Comparison of ENCODE assay signal across 9 mouse cellular contexts in genomic region chr4:149701426-149702209, GRCm38 (mm10). TPM values are rescaled to one million over a fixed set of nuclear protein-coding genes. Genes with fewer than 3 reads are reported as not detected.
DNase-seq lines count a peak whose midpoint lies in the region; ATAC-seq and TF ChIP-seq lines count a peak whose summit lies in the region.
"Had no signal": no experiment of that assay in that cellular context is flagged by ENCODE, and none has a peak within 500 bp of the region (broad histone marks: within the 10 kb centered on the region; RNA-seq: fewer than 3 reads in every experiment).

No protein-coding gene starts in this region.

- DNase-seq in right cerebral cortex, postnatal 10 days (ENCODE audit: low spot score in 2 of 2) = peak; percentile 63 to 64
- DNase-seq in right cerebral cortex, postnatal 4 days = no peak
- peak; percentile 61 for DNase-seq in embryonic facial prominence, embryonic 10.5 days (ENCODE audit: low spot score)
- DNase-seq in midbrain, postnatal 0 days (ENCODE audit: low spot score) = no peak
- no peak for DNase-seq in layer of hippocampus, adult 9-10 months (ENCODE audit: low spot score)

- peak overlapping the region; percentile 37; the same call in 1 of the 2 replicates for H3K4me2 ChIP-seq in liver, embryonic 12.5 days
- no peak overlapping the region for H3K4me2 ChIP-seq in midbrain, postnatal 0 days (ENCODE audit: low read depth, low read length, poor library complexity, severe bottlenecking)
- H3K4me2 ChIP-seq: embryonic facial prominence, embryonic 12.5 days; lung, embryonic 15.5 days had no signal

- TF ChIP-seq POLR2A in small intestine, adult 2 months (IDR thresholded peaks at IDR 0.05; ENCODE audit: low read depth, low read length) = peak; percentile 64; the same call in 1 of the 2 replicates

- no peaks in the 10 kb centered on the region for H3K36me3 ChIP-seq in embryonic facial prominence, embryonic 10.5 days (replicated peaks)
- no peaks in the 10 kb centered on the region for H3K36me3 ChIP-seq in liver, embryonic 12.5 days
- H3K36me3 ChIP-seq in small intestine, adult 2 months (ENCODE audit: control insufficient read depth, insufficient read depth, low read length) = no peaks in the 10 kb centered on the region
- no peaks in the 10 kb centered on the region for H3K36me3 ChIP-seq in midbrain, postnatal 0 days (ENCODE audit: insufficient read depth, low read length)
- H3K36me3 ChIP-seq: embryonic facial prominence, embryonic 12.5 days; lung, embryonic 15.5 days had no signal

- H3K9ac ChIP-seq in liver, embryonic 12.5 days = no peak overlapping the region
- no peak overlapping the region for H3K9ac ChIP-seq in midbrain, postnatal 0 days (replicated peaks; ENCODE audit: low read length, poor library complexity, severe bottlenecking)
- H3K9ac ChIP-seq: embryonic facial prominence, embryonic 12.5 days; lung, embryonic 15.5 days had no signal

- 63% methylated on average over 18 of the region's 18 CpGs for WGBS in embryonic facial prominence, embryonic 10.5 days
- 50% methylated on average over 18 of the region's 18 CpGs for WGBS in liver, embryonic 12.5 days (ENCODE audit: insufficient replicate concordance)
- WGBS in small intestine, adult 2 months = 60% methylated on average over 18 of the region's 18 CpGs
- 65% methylated on average over 18 of the region's 18 CpGs for WGBS in midbrain, postnatal 0 days

- peaks cover 44% of the 10 kb centered on the region for H3K27me3 ChIP-seq in embryonic facial prominence, embryonic 10.5 days (replicated peaks; ENCODE audit: low read depth, poor library complexity, severe bottlenecking)
- H3K27me3 ChIP-seq in liver, embryonic 12.5 days (replicated peaks) = peaks cover 18% of the 10 kb centered on the region; the same call in 1 of the 2 replicates
- no peaks in the 10 kb centered on the region for H3K27me3 ChIP-seq in small intestine, adult 2 months (ENCODE audit: control insufficient read depth, insufficient read depth, low read length)
- peaks cover 10% of the 10 kb centered on the region; the same call in 1 of the 2 replicates for H3K27me3 ChIP-seq in midbrain, postnatal 0 days (ENCODE audit: insufficient read depth, low read length)

- ATAC-seq in liver, embryonic 12.5 days = peak; percentile 40; the same call in 1 of the 2 replicates
- ATAC-seq in midbrain, postnatal 0 days (ENCODE audit: low FRiP score) = no peak

- H3K4me1 ChIP-seq in embryonic facial prominence, embryonic 10.5 days = peaks cover 33% of the 10 kb centered on the region
- peaks cover 46% of the 10 kb centered on the region for H3K4me1 ChIP-seq in liver, embryonic 12.5 days
- H3K4me1 ChIP-seq in small intestine, adult 2 months (ENCODE audit: control insufficient read depth, insufficient read depth, insufficient read length, low read length) = peaks cover 11% of the 10 kb centered on the region
- no peaks in the 10 kb centered on the region; the same call in 1 of the 2 replicates for H3K4me1 ChIP-seq in midbrain, postnatal 0 days (ENCODE audit: insufficient read depth, low read length)

- H3K4me3 ChIP-seq in embryonic facial prominence, embryonic 10.5 days = no peak overlapping the region
- H3K4me3 ChIP-seq in liver, embryonic 12.5 days = no peak overlapping the region
- H3K4me3 ChIP-seq in small intestine, adult 2 months (ENCODE audit: low read depth, low read length) = peak overlapping the region; percentile 49
- no peak overlapping the region for H3K4me3 ChIP-seq in midbrain, postnatal 0 days (ENCODE audit: low read depth, low read length)
- H3K4me3 ChIP-seq: embryonic facial prominence, embryonic 12.5 days; lung, embryonic 15.5 days had no signal

- TF ChIP-seq CTCF in small intestine, adult 2 months (IDR thresholded peaks at IDR 0.05; ENCODE audit: extremely low read depth, insufficient read length, insufficient replicate concordance, low read depth, low read length) = no peak
- TF ChIP-seq CTCF in midbrain, postnatal 0 days (IDR thresholded peaks at IDR 0.05) = no peak

- H3K9me3 ChIP-seq in embryonic facial prominence, embryonic 10.5 days = no peaks in the 10 kb centered on the region
- H3K9me3 ChIP-seq in liver, embryonic 12.5 days (replicated peaks) = no peaks in the 10 kb centered on the region
- no peaks in the 10 kb centered on the region for H3K9me3 ChIP-seq in midbrain, postnatal 0 days (ENCODE audit: low read length)
- H3K9me3 ChIP-seq: embryonic facial prominence, embryonic 12.5 days; lung, embryonic 15.5 days had no signal

- H3K27ac ChIP-seq in embryonic facial prominence, embryonic 10.5 days (replicated peaks) = no peak overlapping the region
- 0 out of 2 replicates have a peak overlapping the region, but pooled peaks have one; percentile 15 for H3K27ac ChIP-seq in liver, embryonic 12.5 days
- peak overlapping the region; percentile 48 for H3K27ac ChIP-seq in small intestine, adult 2 months (ENCODE audit: insufficient read depth, low read depth, low read length)
- no peak overlapping the region for H3K27ac ChIP-seq in midbrain, postnatal 0 days (ENCODE audit: low read depth, low read length)
- H3K27ac ChIP-seq: embryonic facial prominence, embryonic 12.5 days; lung, embryonic 15.5 days had no signal

RNA-seq across cellular contexts. Expression of gene Pik3cd, which starts 0.8 kb away (rescaled TPM):
- 6.1 and 6.3 TPM in 2 replicates for polyA plus RNA-seq in embryonic facial prominence, embryonic 10.5 days (2016; fragmentation: Nextera tagmentation; extraction: Ambion mirVana)
- 7.6 and 8.9 TPM in 2 replicates for polyA plus RNA-seq in liver, embryonic 12.5 days (2016; fragmentation: Nextera tagmentation; extraction: Ambion mirVana)
- polyA plus RNA-seq in small intestine, adult 2 months (2012; rRNA removed) = 7.0 and 11.7 TPM in 2 replicates
- 15.9 and 18.5 TPM in 2 replicates for total RNA-seq in midbrain, postnatal 0 days (2014; rRNA removed)
- 9.7 and 10.4 TPM in 2 replicates for polyA plus RNA-seq in midbrain, postnatal 0 days (2015; fragmentation: Nextera tagmentation; extraction: Ambion mirVana)

RNA-seq across cellular contexts. Expression of gene Tmem201, which starts 36.2 kb away (rescaled TPM):
- 46.5 and 46.7 TPM in 2 replicates for polyA plus RNA-seq in embryonic facial prominence, embryonic 10.5 days (2016; fragmentation: Nextera tagmentation; extraction: Ambion mirVana)
- 12.8 and 13.8 TPM in 2 replicates for polyA plus RNA-seq in liver, embryonic 12.5 days (2016; fragmentation: Nextera tagmentation; extraction: Ambion mirVana)
- 14.5 and 19.7 TPM in 2 replicates for polyA plus RNA-seq in small intestine, adult 2 months (2012; rRNA removed)
- 55.2 and 67.8 TPM in 2 replicates for total RNA-seq in midbrain, postnatal 0 days (2014; rRNA removed)
- 44.8 and 48.5 TPM in 2 replicates for polyA plus RNA-seq in midbrain, postnatal 0 days (2015; fragmentation: Nextera tagmentation; extraction: Ambion mirVana)

Comparison
In these comparisons a context has a peak if more than half of its experiments do, and no peak if none do; other contexts are left out.
1. DNase-seq: peak in right cerebral cortex, postnatal 10 days (2 of 2) and embryonic facial prominence, embryonic 10.5 days (single experiment); none in right cerebral cortex, postnatal 4 days (single experiment), midbrain, postnatal 0 days (single experiment) and layer of hippocampus, adult 9-10 months (single experiment).
2. H3K27ac ChIP-seq: peak in liver, embryonic 12.5 days (single experiment) and small intestine, adult 2 months (single experiment); none in embryonic facial prominence, embryonic 10.5 days (single experiment) and midbrain, postnatal 0 days (single experiment).